Mouse (Mus musculus) lung, postnatal 14 days (tissue): Measurements from ENCODE around the gene Ear14.

Source experiments
- DNase-seq: peaks from one replicate; pipeline ENCODE4 v3.0.0; 2021

The Ear14 gene

DNA sequence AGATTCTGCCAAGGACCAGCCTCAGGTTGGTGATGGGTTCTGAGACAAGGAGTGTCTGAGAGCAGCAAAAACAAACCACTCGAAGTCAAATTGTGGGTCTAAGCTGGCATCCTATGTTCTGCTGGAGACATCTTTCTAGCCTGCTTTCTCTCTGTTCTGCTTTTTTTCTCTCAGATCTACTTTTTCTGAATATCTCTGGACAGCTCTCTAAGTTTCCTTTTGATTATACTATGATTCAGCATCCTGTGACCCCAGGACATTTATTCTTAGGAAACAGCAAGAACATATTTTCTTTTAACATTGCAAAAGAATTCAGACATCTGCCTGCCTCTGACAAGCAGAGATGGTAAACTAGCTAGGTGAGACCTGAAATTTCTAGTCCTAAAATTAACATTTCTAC is 50.4 kb downstream of the Ear14 start:
- no peak for DNase-seq
